Mouse (Mus musculus) forebrain, embryonic 15.5 days (tissue): ENCODE measurements around the gene Samd15. TPM values are rescaled to one million over a fixed set of nuclear protein-coding genes. Genes with fewer than 3 reads are reported as not detected.
"Not testable (repeated sequence)": the region's sequence is repeated elsewhere in the genome, so short reads cannot be mapped to it uniquely, and the experiment has no call there.

Experiments used
- ATAC-seq: fragments of 200-750 bp; cut with Nextera tagmentation; replicated peaks from 2 replicates; pipeline ENCODE4 v1.8.0; 2017; ENCODE audit warnings: mild to moderate bottlenecking, moderate TSS enrichment, moderate library complexity
- H3K27ac ChIP-seq: fragments of 300-500 bp; sonication (generic); replicated peaks from 2 replicates; pipeline ENCODE4 v1.5.1; 2015; ENCODE audit warnings: mild to moderate bottlenecking, inconsistent platforms
- H3K27me3 ChIP-seq: fragments of 300-500 bp; sonication (generic); 2 replicates; pipeline ENCODE4 v1.6.1; 2015; ENCODE audit warnings: inconsistent platforms
- H3K36me3 ChIP-seq: fragments of 300-500 bp; sonication (generic); 2 replicates; pipeline ENCODE4 v1.6.1; 2015; ENCODE audit warnings: mild to moderate bottlenecking, inconsistent platforms
- H3K4me1 ChIP-seq: fragments of 300-500 bp; sonication (generic); 2 replicates; pipeline ENCODE4 v1.6.1; 2015; ENCODE audit warnings: inconsistent platforms
- H3K4me2 ChIP-seq: fragments of 300-500 bp; sonication (generic); replicated peaks from 2 replicates; pipeline ENCODE4 v1.6.1; 2015; ENCODE audit warnings: mild to moderate bottlenecking, inconsistent platforms
- H3K4me3 ChIP-seq: fragments of 300-500 bp; sonication (generic); 2 replicates; pipeline ENCODE4 v1.5.1; 2015; ENCODE audit warnings: mild to moderate bottlenecking, inconsistent platforms
- H3K9ac ChIP-seq: fragments of 300-500 bp; sonication (generic); replicated peaks from 2 replicates; pipeline ENCODE4 v1.6.1; 2015; ENCODE audit warnings: mild to moderate bottlenecking, inconsistent platforms
- H3K9me3 ChIP-seq: fragments of 300-500 bp; sonication (generic); 2 replicates; pipeline ENCODE4 v1.6.1; 2016; ENCODE audit warnings: inconsistent platforms
- WGBS: fragments of 180-500 bp; shearing (Covaris S2); methylation state at CpG from one replicate; pipeline ENCODE4 v1.1.7; 2015; ENCODE audit warnings: mixed read lengths; 5-methylcytosine and 5-hydroxymethylcytosine counted together
- polyA plus RNA-seq: library from polyadenylated mRNA; unstranded; fragments of >200 nt; fragmentation: Nextera tagmentation; extraction: Ambion mirVana; gene quantifications from 2 replicates; pipeline ENCODE4 v1.2.1, GENCODE M21; 2015

The Samd15 gene
- polyA plus RNA-seq, 1 experiment from 2014 or later, result 1.6 TPM

- H3K9me3 ChIP-seq, result no peaks in the 10 kb centered on the region
- peak within 1 kb of the TSS; percentile 69 for H3K4me2 ChIP-seq
- peak within 1 kb of the TSS; percentile 81 for H3K4me3 ChIP-seq
- peak within 1 kb of the TSS; percentile 88 for H3K9ac ChIP-seq
- under 1% methylated on average over 57 of the region's 70 CpGs for WGBS
- H3K4me1 ChIP-seq, result peaks cover 18% of the 10 kb centered on the region
- peak within 1 kb of the TSS; percentile 95 for H3K27ac ChIP-seq
- H3K27me3 ChIP-seq, result no peaks in the 10 kb centered on the region
- H3K36me3 ChIP-seq, result no peaks in the 10 kb centered on the region
- ATAC-seq, result peak; percentile 98
These were observed 557 bp downstream of the Samd15 start, which contains the start of gene Tmed8 for GRCm38 (mm10) chr12:87199973-87200586. Gene Tmed8, minus strand, starts transcription at chr12:87200454.

- ATAC-seq, result no peak
- WGBS, result 77% methylated on average over 5 of the region's 5 CpGs
- Histone ChIP-seq H3K36me3 (no peaks in the 10 kb centered on the region), H3K9me3 (no peaks in the 10 kb centered on the region), H3K27ac (no peak overlapping the region), H3K4me2 (no peak overlapping the region), H3K9ac (no peak overlapping the region), H3K4me1 (peaks cover 18% of the 10 kb centered on the region), H3K4me3 (no peak overlapping the region), H3K27me3 (no peaks in the 10 kb centered on the region)
These were observed 2.2 kb downstream of the Samd15 start for GRCm38 (mm10) chr12:87201694-87202093.

DNA sequence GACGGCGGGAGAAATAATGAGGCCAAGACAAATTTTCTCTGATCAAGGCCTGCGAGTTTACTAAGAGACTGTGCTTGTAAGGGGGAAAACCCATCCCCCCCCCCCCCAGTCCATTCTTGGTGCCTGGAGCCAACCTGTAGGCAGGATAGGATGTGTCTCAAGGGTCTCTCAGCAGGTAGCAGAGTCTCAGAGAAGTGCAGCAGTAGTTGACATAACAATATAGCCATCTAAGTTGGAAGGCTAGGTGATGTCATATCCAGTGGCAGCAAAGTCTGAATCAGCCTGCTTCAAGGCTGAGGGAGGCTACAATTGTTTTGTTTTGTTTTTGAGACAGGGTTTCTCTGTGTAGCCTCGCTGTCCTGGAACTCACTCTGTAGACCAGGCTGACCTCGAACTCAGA, 6.3 kb downstream of the Samd15 start:
- not testable (repeated sequence) for H3K9me3 ChIP-seq, H3K4me1 ChIP-seq, H3K36me3 ChIP-seq, H3K27ac ChIP-seq, H3K4me3 ChIP-seq, H3K9ac ChIP-seq, ATAC-seq, H3K27me3 ChIP-seq, H3K4me2 ChIP-seq
- 92% methylated on average over 5 of the region's 5 CpGs for WGBS

- no peaks in the 10 kb centered on the region for H3K27me3 ChIP-seq
- no peaks in the 10 kb centered on the region for H3K4me1 ChIP-seq
- no peak overlapping the region for H3K9ac ChIP-seq
- 74% methylated on average over 2 of the region's 2 CpGs for WGBS
- no peaks in the 10 kb centered on the region for H3K9me3 ChIP-seq
- no peak overlapping the region for H3K4me3 ChIP-seq
- H3K36me3 ChIP-seq, result no peaks in the 10 kb centered on the region
- H3K4me2 ChIP-seq, result no peak overlapping the region
- no peak overlapping the region for H3K27ac ChIP-seq
- no peak for ATAC-seq
These were observed 13.5 kb downstream of the Samd15 start for GRCm38 (mm10) chr12:87212844-87213606.

DNA sequence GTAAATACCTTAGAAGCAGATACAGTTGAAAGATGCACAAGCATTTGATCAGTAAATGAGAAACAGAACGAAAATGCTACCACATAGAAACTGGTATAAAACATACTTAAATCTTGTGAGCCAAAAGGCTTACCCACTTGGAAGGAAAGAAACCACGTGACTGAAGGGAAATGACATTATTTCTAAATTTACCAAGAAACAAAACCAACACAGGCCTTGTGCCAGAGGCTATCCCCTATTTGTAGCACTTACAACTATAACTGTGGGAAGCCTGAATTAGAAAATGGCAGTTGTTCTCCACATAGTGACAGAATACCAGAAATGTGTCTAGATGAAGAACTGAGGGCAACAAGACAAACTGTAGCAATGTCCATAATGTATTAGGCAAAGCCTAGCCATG, 16.5 kb downstream of the Samd15 start:
- Histone ChIP-seq H3K4me1 (no peaks in the 10 kb centered on the region), H3K27me3 (no peaks in the 10 kb centered on the region), H3K4me3 (no peak overlapping the region), H3K9me3 (no peaks in the 10 kb centered on the region), H3K27ac (no peak overlapping the region), H3K36me3 (no peaks in the 10 kb centered on the region), H3K4me2 (no peak overlapping the region), H3K9ac (no peak overlapping the region)
- no peak for ATAC-seq
- WGBS, result 71% methylated on average over 2 of the region's 2 CpGs

GRCm38 (mm10) chr12:87217596-87217995, 18.1 kb downstream of the Samd15 start:
- no peaks in the 10 kb centered on the region for H3K36me3 ChIP-seq
- no peak overlapping the region for H3K27ac ChIP-seq
- no peaks in the 10 kb centered on the region for H3K27me3 ChIP-seq
- no peak overlapping the region for H3K9ac ChIP-seq
- H3K4me1 ChIP-seq, result no peaks in the 10 kb centered on the region
- no peaks in the 10 kb centered on the region for H3K9me3 ChIP-seq
- no peak overlapping the region for H3K4me3 ChIP-seq
- H3K4me2 ChIP-seq, result no peak overlapping the region
- ATAC-seq, result no peak

DNA sequence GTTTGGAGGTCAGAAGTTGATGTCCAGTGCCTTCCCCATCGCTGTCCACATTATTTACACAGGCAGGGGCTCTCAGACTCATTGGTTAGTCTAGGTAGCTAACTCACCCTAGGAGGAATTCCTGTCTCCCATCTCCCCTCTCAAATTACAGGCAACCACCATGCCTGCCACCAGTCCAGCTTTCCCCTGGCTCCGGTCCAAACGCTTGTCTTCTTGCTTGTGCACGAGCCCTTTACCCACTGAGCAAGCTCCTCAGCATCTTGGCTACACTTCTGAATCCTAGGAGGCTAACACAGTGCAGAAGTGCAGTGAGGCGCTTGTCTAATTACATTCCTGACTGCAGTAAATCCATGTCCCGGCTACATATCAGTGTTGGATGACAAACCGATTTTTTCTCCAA, 19.8 kb downstream of the Samd15 start:
- ATAC-seq, result no peak
- H3K4me1 ChIP-seq, result no peaks in the 10 kb centered on the region
- no peak overlapping the region for H3K4me2 ChIP-seq
- 62% methylated on average over 7 of the region's 7 CpGs for WGBS
- H3K27me3 ChIP-seq, result no peaks in the 10 kb centered on the region
- no peak overlapping the region for H3K4me3 ChIP-seq
- H3K27ac ChIP-seq, result no peak overlapping the region
- H3K9ac ChIP-seq, result no peak overlapping the region
- H3K36me3 ChIP-seq, result no peaks in the 10 kb centered on the region
- no peaks in the 10 kb centered on the region for H3K9me3 ChIP-seq

GRCm38 (mm10) chr12:87224950-87225349, 25.4 kb downstream of the Samd15 start:
- 74% methylated on average over 10 of the region's 10 CpGs for WGBS
- ATAC-seq, result no peak
- H3K4me3 ChIP-seq, result no peak overlapping the region
- H3K27ac ChIP-seq, result no peak overlapping the region
- no peaks in the 10 kb centered on the region for H3K27me3 ChIP-seq
- H3K4me2 ChIP-seq, result no peak overlapping the region
- H3K36me3 ChIP-seq, result no peaks in the 10 kb centered on the region
- H3K9ac ChIP-seq, result no peak overlapping the region
- no peaks in the 10 kb centered on the region for H3K4me1 ChIP-seq
- H3K9me3 ChIP-seq, result no peaks in the 10 kb centered on the region

- Histone ChIP-seq H3K36me3 (no peaks in the 10 kb centered on the region), H3K4me3 (no peak overlapping the region), H3K9me3 (no peaks in the 10 kb centered on the region), H3K4me1 (no peaks in the 10 kb centered on the region), H3K27me3 (no peaks in the 10 kb centered on the region), H3K4me2 (no peak overlapping the region), H3K27ac (no peak overlapping the region), H3K9ac (no peak overlapping the region)
- 84% methylated on average over 7 of the region's 7 CpGs for WGBS
- ATAC-seq, result no peak
These were observed 27.3 kb downstream of the Samd15 start for GRCm38 (mm10) chr12:87226801-87227200.

- Histone ChIP-seq H3K9ac (no peak overlapping the region), H3K4me3 (no peak overlapping the region), H3K36me3 (no peaks in the 10 kb centered on the region), H3K27ac (no peak overlapping the region), H3K27me3 (no peaks in the 10 kb centered on the region), H3K4me2 (no peak overlapping the region), H3K4me1 (no peaks in the 10 kb centered on the region), H3K9me3 (no peaks in the 10 kb centered on the region)
- WGBS, result 92% methylated on average over 2 of the region's 2 CpGs
- ATAC-seq, result no peak
These were observed 30.1 kb downstream of the Samd15 start for GRCm38 (mm10) chr12:87229633-87230032.

- ATAC-seq, result no peak
- H3K27ac ChIP-seq, result no peak overlapping the region
- H3K9ac ChIP-seq, result no peak overlapping the region
- no peak overlapping the region for H3K4me3 ChIP-seq
- no peaks in the 10 kb centered on the region for H3K36me3 ChIP-seq
- no peaks in the 10 kb centered on the region for H3K27me3 ChIP-seq
- no peaks in the 10 kb centered on the region for H3K4me1 ChIP-seq
- no peak overlapping the region for H3K4me2 ChIP-seq
- H3K9me3 ChIP-seq, result no peaks in the 10 kb centered on the region
These were observed 30.9 kb downstream of the Samd15 start for GRCm38 (mm10) chr12:87230379-87230895.

DNA sequence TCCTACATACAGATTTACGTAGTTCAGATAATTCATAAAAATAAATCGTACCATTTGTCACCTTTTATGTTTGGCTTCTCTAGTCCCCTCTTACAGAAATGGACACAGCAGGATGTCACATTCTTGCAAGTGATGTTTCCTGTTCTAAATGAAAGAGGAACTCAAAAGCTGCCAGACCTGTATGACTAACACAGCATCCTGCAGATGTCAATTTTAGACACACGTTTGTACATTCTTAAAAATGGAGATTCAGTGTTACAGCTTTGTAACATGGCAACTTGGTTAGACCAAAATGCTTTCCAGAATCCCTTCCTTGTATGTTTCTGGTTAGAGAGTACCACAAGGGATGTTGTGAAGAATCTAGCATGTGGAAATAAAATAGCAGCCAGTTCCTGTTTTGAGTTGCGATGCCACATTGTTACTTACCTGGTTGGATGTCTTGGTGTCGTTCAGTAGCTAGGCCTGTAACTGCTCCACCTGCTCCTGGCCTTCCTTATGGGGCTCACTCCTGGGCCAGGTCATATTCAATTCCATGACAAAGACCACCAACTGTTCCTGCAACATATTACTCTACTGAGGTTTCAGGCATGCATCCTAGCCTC, 37.5 kb downstream of the Samd15 start:
- Histone ChIP-seq H3K36me3 (peaks cover 42% of the 10 kb centered on the region), H3K9me3 (no peaks in the 10 kb centered on the region), H3K4me3 (no peak overlapping the region), H3K27ac (no peak overlapping the region), H3K9ac (no peak overlapping the region), H3K27me3 (no peaks in the 10 kb centered on the region), H3K4me1 (no peaks in the 10 kb centered on the region), H3K4me2 (no peak overlapping the region)
- no peak for ATAC-seq
- 91% methylated on average over 5 of the region's 5 CpGs for WGBS
